Mouse (Mus musculus) cerebellum, adult 2 months (tissue): ENCODE results near the gene Klhl20.

ENCODE experiments used
- CTCF ChIP-seq: fragments of 200-500 bp; IDR thresholded peaks from 2 replicates; pipeline ENCODE4 v1.5.1; 2011; ENCODE audit warnings: low read depth, mild to moderate bottlenecking, control low read depth, low read length, moderate library complexity, borderline replicate concordance; ENCODE audit not compliant: insufficient read depth
- POLR2A ChIP-seq: fragments of 200-500 bp; IDR thresholded peaks from 2 replicates; pipeline ENCODE4 v1.6.1; 2011; ENCODE audit warnings: low read length, control low read depth, borderline replicate concordance; ENCODE audit not compliant: insufficient read depth

GRCm38 (mm10) chr1:161071272-161071620 is 60.1 kb downstream of the Klhl20 start:
- no peak for TF ChIP-seq CTCF
- TF ChIP-seq POLR2A: no peak
